Mouse (Mus musculus) testis, adult 2 months (tissue): Measurements from ENCODE around the gene Gtf3c4.

Experiments
- CTCF ChIP-seq: fragments of 200-500 bp; IDR thresholded peaks from 2 replicates; pipeline ENCODE4 v1.5.1; 2012; ENCODE audit warnings: low read depth, mild to moderate bottlenecking, inconsistent platforms, low read length, moderate library complexity; ENCODE audit not compliant: control insufficient read depth, insufficient read depth, insufficient replicate concordance
- POLR2A ChIP-seq: fragments of 200-500 bp; IDR thresholded peaks from 2 replicates; pipeline ENCODE4 v1.6.1; 2012; ENCODE audit warnings: low read depth, mild to moderate bottlenecking, inconsistent platforms, low read length, moderate library complexity; ENCODE audit not compliant: control insufficient read depth

- TF ChIP-seq CTCF, result peak; percentile 35; the same call in 1 of the 2 replicates
- no peak for TF ChIP-seq POLR2A
Observed at GRCm38 (mm10) chr2:28829265-28829664, 10.9 kb downstream of the Gtf3c4 start.
